Mouse (Mus musculus) brain, embryonic 14.5 days (tissue): Measurements from ENCODE around the gene 4931422A03Rik.

Experiments
- CTCF ChIP-seq: fragments of 200-500 bp; IDR thresholded peaks from 2 replicates; pipeline ENCODE4 v1.5.1; 2012; ENCODE audit warnings: inconsistent platforms, mild to moderate bottlenecking, moderate library complexity, borderline replicate concordance; ENCODE audit not compliant: insufficient read depth, insufficient read length; ENCODE audit errors: extremely low read depth
- POLR2A ChIP-seq: fragments of 200-500 bp; IDR thresholded peaks from 2 replicates; pipeline ENCODE4 v1.6.1; 2012; ENCODE audit warnings: mild to moderate bottlenecking, inconsistent platforms, borderline replicate concordance; ENCODE audit not compliant: poor library complexity, insufficient read depth, insufficient read length, severe bottlenecking; ENCODE audit errors: extremely low read depth

DNA sequence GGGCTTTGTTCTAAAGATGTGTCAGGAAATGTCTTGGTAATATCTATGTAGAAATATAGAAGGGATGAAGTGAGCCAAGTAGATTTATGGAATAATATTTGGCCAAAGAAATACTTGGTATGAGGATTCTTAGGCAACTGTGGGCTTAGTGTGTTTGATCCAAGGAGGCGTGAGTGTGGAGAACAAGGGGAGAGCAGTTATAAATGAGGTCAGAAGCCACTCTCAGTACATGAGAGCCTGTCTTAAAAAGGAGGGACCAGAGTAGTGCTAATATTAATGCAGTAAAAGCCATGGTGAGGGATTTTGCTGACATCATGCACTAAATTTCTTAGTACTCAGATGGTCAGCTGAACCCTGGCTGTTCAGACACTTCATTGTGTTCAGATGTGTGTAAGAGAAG lies 30.2 kb upstream of the 4931422A03Rik start:
- no peak for TF ChIP-seq CTCF
- TF ChIP-seq POLR2A, result no peak
